Mouse (Mus musculus) erythroblast, embryonic 14.5 days (primary cell): ENCODE results near the gene Gtpbp2. TPM values are rescaled to one million over a fixed set of nuclear protein-coding genes. Genes with fewer than 3 reads are reported as not detected.

ENCODE experiments used
- H3K27me3 ChIP-seq: 2 replicates; pipeline ENCODE4 v1.6.1; 2012; ENCODE audit warnings: inconsistent platforms; ENCODE audit not compliant: control insufficient read depth
- H3K36me3 ChIP-seq: 2 replicates; pipeline ENCODE4 v1.6.1; 2012; ENCODE audit warnings: mild to moderate bottlenecking, inconsistent platforms; ENCODE audit not compliant: control insufficient read depth
- H3K4me1 ChIP-seq: 2 replicates; pipeline ENCODE4 v1.6.1; 2012; ENCODE audit warnings: inconsistent platforms; ENCODE audit not compliant: control insufficient read depth
- H3K4me3 ChIP-seq: replicated peaks from 2 replicates; pipeline ENCODE3; 2012; ENCODE audit warnings: moderate library complexity, mild to moderate bottlenecking, inconsistent platforms
- H3K9me3 ChIP-seq: 2 replicates; pipeline ENCODE4 v1.6.1; 2012; ENCODE audit warnings: low read length, inconsistent platforms, mixed read lengths; ENCODE audit not compliant: control insufficient read depth
- GATA1 ChIP-seq: IDR thresholded peaks from 2 replicates; pipeline ENCODE4 v1.6.1; 2012; ENCODE audit warnings: low read length, inconsistent platforms, mixed read lengths
- TAL1 ChIP-seq: IDR thresholded peaks from 3 replicates; pipeline ENCODE4 v1.6.1; 2012; ENCODE audit warnings: low read length, inconsistent platforms, mixed read lengths
- polyA plus RNA-seq: library from polyadenylated mRNA; stranded (reverse); fragments of >175 nt; gene quantifications from 2 replicates; pipeline ENCODE4 v1.2.3, GENCODE M21; 2012

Gtpbp2 gene
- polyA plus RNA-seq, 1 experiment: 15.3 TPM

- TF ChIP-seq TAL1: no peak
- TF ChIP-seq GATA1: no peak
- Histone ChIP-seq H3K4me3 (peak overlapping the region; percentile 80), H3K4me1 (peaks cover 63% of the 10 kb centered on the region), H3K36me3 (peaks cover 65% of the 10 kb centered on the region), H3K9me3 (no peaks in the 10 kb centered on the region), H3K27me3 (no peaks in the 10 kb centered on the region)
Measured at GRCm38 (mm10) chr17:46162551-46162950, 1.7 kb downstream of the Gtpbp2 start.

DNA sequence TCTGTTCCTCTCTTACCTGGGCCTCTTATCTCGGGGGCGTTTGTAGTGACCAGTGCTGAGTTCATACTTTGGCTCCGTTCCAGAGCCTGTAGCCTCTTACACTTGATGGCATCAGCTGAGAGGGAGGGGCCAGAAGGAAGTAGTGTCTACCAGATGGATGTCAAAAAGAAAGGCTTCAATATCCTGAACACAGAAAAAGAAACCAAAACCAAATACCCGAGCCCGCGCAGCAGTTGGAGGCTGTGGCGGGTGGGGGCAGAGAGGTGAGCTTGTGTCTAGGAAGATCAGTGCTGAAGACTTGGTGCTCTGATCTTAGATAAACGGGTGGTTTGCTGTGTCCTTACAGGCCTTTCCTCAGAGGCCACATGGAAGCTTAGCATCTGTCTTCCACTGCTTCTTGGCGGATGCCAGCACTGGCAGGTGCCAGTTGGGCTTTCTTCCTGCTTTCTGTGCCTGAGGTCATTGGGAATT is 2.2 kb downstream of the Gtpbp2 start:
- Histone ChIP-seq H3K4me1 (peaks cover 63% of the 10 kb centered on the region), H3K36me3 (peaks cover 69% of the 10 kb centered on the region), H3K4me3 (peak overlapping the region; percentile 80), H3K9me3 (no peaks in the 10 kb centered on the region), H3K27me3 (no peaks in the 10 kb centered on the region)
- TF ChIP-seq GATA1 (no peak), TAL1 (no peak)

DNA sequence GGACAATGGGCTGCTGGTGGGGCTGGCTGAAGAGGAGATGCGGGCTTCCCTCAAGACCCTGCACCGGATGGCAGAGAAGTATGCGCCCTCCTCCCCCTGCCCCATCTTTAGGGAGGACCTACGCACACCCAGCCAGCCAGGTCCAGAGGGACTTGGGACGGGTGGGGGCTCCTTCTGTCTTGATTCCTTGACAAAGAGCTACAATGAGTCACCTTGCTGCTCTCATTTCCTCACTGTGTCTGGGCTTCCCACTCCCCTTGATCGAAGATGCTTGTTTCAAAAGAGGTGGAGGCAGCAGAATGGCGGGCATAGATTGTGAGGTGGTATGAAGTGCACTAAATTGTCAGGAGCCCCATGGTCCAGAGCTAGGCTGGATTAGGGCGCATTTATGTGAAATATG is 3.5 kb downstream of the Gtpbp2 start:
- TF ChIP-seq TAL1 (no peak), GATA1 (no peak)
- Histone ChIP-seq H3K4me1 (peaks cover 62% of the 10 kb centered on the region), H3K9me3 (no peaks in the 10 kb centered on the region), H3K4me3 (no peak overlapping the region), H3K36me3 (peaks cover 82% of the 10 kb centered on the region), H3K27me3 (no peaks in the 10 kb centered on the region)

DNA sequence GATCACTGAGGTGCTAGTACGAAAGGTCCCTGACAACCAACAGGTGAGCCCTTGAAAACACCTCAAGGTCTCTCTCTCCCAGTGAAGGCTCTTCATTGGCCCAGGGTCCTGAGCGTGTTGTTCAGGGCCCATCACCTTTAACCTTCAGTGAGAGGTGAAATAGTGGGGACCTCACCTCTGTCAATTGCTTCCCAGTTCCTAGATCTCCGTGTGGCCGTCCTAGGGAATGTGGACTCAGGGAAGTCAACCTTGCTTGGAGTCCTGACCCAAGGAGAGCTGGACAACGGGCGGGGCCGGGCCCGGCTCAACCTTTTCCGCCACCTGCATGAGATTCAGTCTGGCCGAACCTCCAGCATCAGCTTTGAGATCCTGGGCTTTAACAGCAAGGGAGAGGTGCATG is 4.0 kb downstream of the Gtpbp2 start:
- no peaks in the 10 kb centered on the region for H3K27me3 ChIP-seq
- no peak overlapping the region for H3K4me3 ChIP-seq
- no peak for TF ChIP-seq GATA1
- no peak for TF ChIP-seq TAL1
- peaks cover 57% of the 10 kb centered on the region for H3K4me1 ChIP-seq
- H3K9me3 ChIP-seq: no peaks in the 10 kb centered on the region
- H3K36me3 ChIP-seq: peaks cover 87% of the 10 kb centered on the region

- peaks cover 53% of the 10 kb centered on the region for H3K4me1 ChIP-seq
- no peaks in the 10 kb centered on the region for H3K27me3 ChIP-seq
- no peaks in the 10 kb centered on the region for H3K9me3 ChIP-seq
- no peak overlapping the region for H3K4me3 ChIP-seq
- peaks cover 94% of the 10 kb centered on the region for H3K36me3 ChIP-seq
- TF ChIP-seq TAL1 (no peak), GATA1 (no peak)
Measured at GRCm38 (mm10) chr17:46165460-46165859, 4.6 kb downstream of the Gtpbp2 start.

DNA sequence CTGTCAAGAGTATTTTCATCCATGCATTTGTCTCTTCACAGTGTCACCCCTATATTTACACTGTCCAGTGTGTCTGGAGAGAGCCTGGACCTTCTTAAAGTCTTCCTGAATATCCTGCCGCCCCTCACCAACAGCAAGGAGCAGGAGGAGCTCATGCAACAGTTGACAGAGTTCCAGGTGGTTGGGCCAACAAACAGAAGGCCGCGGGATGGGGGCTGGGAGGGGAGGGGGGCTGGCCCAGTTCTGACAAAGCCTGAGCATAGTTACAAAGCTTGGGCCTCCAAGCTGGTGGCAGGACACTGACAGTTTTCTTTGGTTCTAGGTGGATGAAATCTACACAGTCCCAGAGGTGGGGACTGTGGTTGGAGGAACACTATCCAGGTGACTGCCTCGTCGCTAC is 5.4 kb downstream of the Gtpbp2 start:
- Histone ChIP-seq H3K9me3 (no peaks in the 10 kb centered on the region), H3K36me3 (peaks cover 100% of the 10 kb centered on the region), H3K4me3 (no peak overlapping the region), H3K4me1 (peaks cover 51% of the 10 kb centered on the region), H3K27me3 (no peaks in the 10 kb centered on the region)
- TF ChIP-seq GATA1 (no peak), TAL1 (no peak)

- no peak for TF ChIP-seq TAL1
- TF ChIP-seq GATA1: no peak
- Histone ChIP-seq H3K4me3 (no peak overlapping the region), H3K4me1 (peaks cover 44% of the 10 kb centered on the region), H3K9me3 (no peaks in the 10 kb centered on the region), H3K36me3 (peaks cover 99% of the 10 kb centered on the region), H3K27me3 (no peaks in the 10 kb centered on the region)
Measured at GRCm38 (mm10) chr17:46167014-46167413, 6.2 kb downstream of the Gtpbp2 start.

DNA sequence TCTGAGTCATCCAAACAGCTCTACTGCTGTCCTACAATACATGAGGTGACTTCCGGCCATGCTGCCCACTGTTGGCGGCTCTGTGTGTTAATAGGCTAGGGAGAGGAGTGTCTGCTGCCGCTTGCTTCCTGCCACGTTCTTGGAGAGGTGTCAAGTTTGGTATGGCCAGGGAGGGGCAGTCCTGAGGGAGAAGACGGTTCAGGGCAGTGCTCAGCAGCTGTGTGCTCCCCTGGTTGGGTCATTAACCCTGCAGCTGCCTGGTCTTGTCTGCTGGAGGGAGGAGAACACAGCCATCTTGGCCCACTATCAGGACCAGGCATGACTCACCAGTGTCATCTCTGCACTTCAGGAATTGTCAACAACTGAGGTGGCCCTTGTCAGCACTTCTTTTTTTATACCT is 7.5 kb downstream of the Gtpbp2 start:
- no peaks in the 10 kb centered on the region for H3K27me3 ChIP-seq
- TF ChIP-seq GATA1 (no peak), TAL1 (no peak)
- peaks cover 99% of the 10 kb centered on the region for H3K36me3 ChIP-seq
- no peak overlapping the region for H3K4me3 ChIP-seq
- peaks cover 31% of the 10 kb centered on the region for H3K4me1 ChIP-seq
- H3K9me3 ChIP-seq: no peaks in the 10 kb centered on the region

DNA sequence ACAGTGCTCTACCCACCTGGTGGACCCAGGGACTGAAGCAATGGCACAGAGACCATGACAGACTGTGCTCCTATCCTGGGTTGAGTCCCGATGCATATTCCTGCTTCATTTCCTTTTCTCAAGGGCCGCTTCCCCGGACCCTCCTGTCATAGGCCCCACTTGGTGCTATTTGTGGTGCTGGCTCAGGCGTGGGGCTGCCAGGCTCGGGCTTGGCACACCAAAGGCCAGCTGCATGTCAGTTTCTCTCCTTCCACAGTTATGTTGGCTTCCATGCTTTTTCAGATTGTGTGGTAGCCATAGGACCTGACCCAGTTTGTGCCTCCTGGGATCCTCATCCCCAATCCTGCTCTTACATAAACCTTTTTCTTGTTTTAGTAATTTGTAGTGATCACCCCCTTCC is 7.9 kb downstream of the Gtpbp2 start:
- Histone ChIP-seq H3K36me3 (peaks cover 97% of the 10 kb centered on the region), H3K27me3 (no peaks in the 10 kb centered on the region), H3K9me3 (no peaks in the 10 kb centered on the region), H3K4me3 (no peak overlapping the region), H3K4me1 (peaks cover 29% of the 10 kb centered on the region)
- TF ChIP-seq GATA1 (no peak), TAL1 (no peak)

- Histone ChIP-seq H3K9me3 (no peaks in the 10 kb centered on the region), H3K4me1 (peaks cover 20% of the 10 kb centered on the region), H3K36me3 (peaks cover 93% of the 10 kb centered on the region), H3K4me3 (no peak overlapping the region), H3K27me3 (no peaks in the 10 kb centered on the region)
- TF ChIP-seq TAL1: no peak
- no peak for TF ChIP-seq GATA1
Measured at GRCm38 (mm10) chr17:46170538-46170937, 9.7 kb downstream of the Gtpbp2 start.

DNA sequence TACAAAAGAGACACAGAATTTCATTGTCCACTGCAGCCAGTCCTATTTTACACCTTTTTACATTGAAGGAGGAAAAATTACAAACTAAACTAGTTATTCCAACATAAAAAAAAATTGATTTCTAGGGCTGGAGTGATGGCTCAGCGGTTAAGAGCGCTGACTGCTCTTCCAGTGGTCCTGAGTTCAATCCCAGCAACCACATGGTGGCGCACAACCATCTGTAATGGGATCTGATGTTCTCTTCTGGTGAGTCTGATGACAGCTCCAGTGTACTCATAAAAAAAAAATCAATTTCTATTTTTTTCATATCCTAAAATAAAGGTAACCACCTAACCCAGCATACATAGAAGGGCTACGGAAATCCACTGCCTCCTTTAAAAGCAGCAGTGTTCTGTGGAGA is 21.4 kb downstream of the Gtpbp2 start:
- H3K36me3 ChIP-seq: peaks cover 99% of the 10 kb centered on the region
- no peaks in the 10 kb centered on the region for H3K27me3 ChIP-seq
- no peaks in the 10 kb centered on the region for H3K9me3 ChIP-seq
- no peak overlapping the region for H3K4me3 ChIP-seq
- no peak for TF ChIP-seq GATA1
- TF ChIP-seq TAL1: no peak
- no peaks in the 10 kb centered on the region for H3K4me1 ChIP-seq
